Mouse (Mus musculus): Measurements from ENCODE around the gene Pagr1a. TPM values are rescaled to one million over a fixed set of nuclear protein-coding genes. Genes with fewer than 3 reads are reported as not detected.
A peak's percentile ranks its signal among the peaks of the same experiment; 100 is the strongest.

Pagr1a gene
- polyA plus RNA-seq, 1 experiment from 2014 or later = 20.7 TPM

DNA sequence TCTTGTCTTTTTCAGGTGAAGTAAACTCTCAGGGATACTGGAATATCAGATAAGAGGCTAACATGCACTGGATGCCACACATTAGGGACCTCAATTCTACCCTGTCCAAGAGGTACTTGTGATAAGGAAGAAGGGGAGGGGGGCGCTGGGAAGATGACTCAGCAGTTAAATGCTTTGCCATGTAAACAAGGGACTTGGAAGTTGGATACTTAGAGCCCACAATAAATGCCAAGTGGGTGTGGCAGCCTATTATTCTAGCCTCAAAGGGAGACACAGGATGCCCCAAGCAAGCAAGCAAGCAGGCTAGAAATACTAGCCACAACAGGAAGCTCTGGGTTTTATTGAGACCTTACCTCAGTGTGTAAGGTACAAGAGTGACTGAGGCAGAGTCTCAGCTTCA, 14.1 kb upstream of the Pagr1a start:
- H3K9ac ChIP-seq (replicated peaks; ENCODE audit: low read depth) = no peak overlapping the region
- WGBS = 56% methylated on average over 1 of the region's 1 CpGs

DNA sequence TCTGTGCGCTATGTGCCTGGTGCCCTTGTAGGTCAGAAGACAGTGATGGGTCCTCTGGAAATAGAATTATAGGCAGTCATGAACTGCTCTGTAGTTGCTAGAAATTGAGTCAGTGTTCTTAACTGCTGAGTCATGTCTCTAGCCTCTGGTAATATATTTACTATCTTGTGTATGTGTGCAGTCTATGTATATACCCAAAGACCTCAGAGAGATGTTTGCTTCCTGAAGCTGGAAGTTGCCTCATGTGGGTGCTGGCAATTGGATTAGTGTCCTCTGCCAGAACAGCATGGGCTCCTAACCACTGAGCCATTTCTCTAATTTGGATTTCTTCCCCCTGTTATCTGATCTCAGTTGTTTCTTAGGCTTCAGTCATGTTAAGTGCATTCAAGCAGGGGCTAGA, 13.0 kb upstream of the Pagr1a start:
- Histone ChIP-seq H3K9ac (replicated peaks; ENCODE audit: low read depth) (no peak overlapping the region), H3K27me3 (replicated peaks; ENCODE audit: insufficient read depth, low read length) (no peaks in the 10 kb centered on the region), H3K4me3 (ENCODE audit: low read depth, low read length) (no peak overlapping the region), H3K36me3 (ENCODE audit: insufficient read depth, low read length) (peaks cover 4% of the 10 kb centered on the region; the same call in 1 of the 2 replicates), H3K9me3 (ENCODE audit: low read length) (no peaks in the 10 kb centered on the region), H3K4me2 (replicated peaks; ENCODE audit: low read depth, low read length) (no peak overlapping the region), H3K27ac (ENCODE audit: low read length) (no peak overlapping the region), H3K4me1 (ENCODE audit: insufficient read depth, low read depth, low read length) (no peaks in the 10 kb centered on the region)
- DNase-seq (ENCODE audit: low spot score) = no peak
- no peak for TF ChIP-seq CTCF (IDR thresholded peaks at IDR 0.05)
- TF ChIP-seq EP300 (IDR thresholded peaks at IDR 0.05) = no peak
- no peak for ATAC-seq
- WGBS = 97% methylated on average over 1 of the region's 1 CpGs

More for the DNA sequence above, 14.1 kb upstream of the Pagr1a start:
- Histone ChIP-seq H3K4me1 (ENCODE audit: insufficient read depth, low read depth, low read length) (no peaks in the 10 kb centered on the region), H3K27me3 (replicated peaks; ENCODE audit: insufficient read depth, low read length) (no peaks in the 10 kb centered on the region), H3K36me3 (ENCODE audit: insufficient read depth, low read length) (peaks cover 4% of the 10 kb centered on the region; the same call in 1 of the 2 replicates), H3K4me3 (ENCODE audit: low read depth, low read length) (no peak overlapping the region), H3K9me3 (ENCODE audit: low read length) (no peaks in the 10 kb centered on the region), H3K4me2 (replicated peaks; ENCODE audit: low read depth, low read length) (no peak overlapping the region), H3K27ac (ENCODE audit: low read length) (no peak overlapping the region)
- DNase-seq (ENCODE audit: low spot score) (no peak), ATAC-seq (no peak)
- TF ChIP-seq EP300 (IDR thresholded peaks at IDR 0.05) (no peak), CTCF (IDR thresholded peaks at IDR 0.05) (no peak)

DNA sequence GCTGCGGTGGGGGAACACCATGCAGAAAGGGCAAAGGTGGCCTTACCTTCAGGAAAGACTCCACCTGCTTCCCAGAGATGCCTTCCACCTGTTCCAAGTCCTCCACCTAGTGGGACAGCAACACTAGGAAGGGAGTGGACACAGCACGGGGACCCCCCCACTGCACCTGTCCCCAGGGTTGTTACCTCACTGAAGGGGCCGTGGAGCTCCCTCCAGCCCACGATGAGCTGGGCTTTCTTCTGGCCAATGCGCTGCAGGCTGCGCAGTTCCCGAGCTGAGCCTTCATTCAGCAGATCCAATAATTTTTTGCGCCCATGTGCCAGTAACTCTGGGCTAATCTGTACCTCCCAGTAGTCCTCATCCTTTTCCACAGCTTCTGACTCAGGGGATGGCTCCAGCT, 10.7 kb upstream of the Pagr1a start:
- TF ChIP-seq CTCF (IDR thresholded peaks at IDR 0.05) (peak; percentile 13; the same call in 1 of the 2 replicates), EP300 (IDR thresholded peaks at IDR 0.05) (no peak)
- H3K36me3 ChIP-seq (ENCODE audit: insufficient read depth, low read length) = peaks cover 2% of the 10 kb centered on the region; the same call in 1 of the 2 replicates

DNA sequence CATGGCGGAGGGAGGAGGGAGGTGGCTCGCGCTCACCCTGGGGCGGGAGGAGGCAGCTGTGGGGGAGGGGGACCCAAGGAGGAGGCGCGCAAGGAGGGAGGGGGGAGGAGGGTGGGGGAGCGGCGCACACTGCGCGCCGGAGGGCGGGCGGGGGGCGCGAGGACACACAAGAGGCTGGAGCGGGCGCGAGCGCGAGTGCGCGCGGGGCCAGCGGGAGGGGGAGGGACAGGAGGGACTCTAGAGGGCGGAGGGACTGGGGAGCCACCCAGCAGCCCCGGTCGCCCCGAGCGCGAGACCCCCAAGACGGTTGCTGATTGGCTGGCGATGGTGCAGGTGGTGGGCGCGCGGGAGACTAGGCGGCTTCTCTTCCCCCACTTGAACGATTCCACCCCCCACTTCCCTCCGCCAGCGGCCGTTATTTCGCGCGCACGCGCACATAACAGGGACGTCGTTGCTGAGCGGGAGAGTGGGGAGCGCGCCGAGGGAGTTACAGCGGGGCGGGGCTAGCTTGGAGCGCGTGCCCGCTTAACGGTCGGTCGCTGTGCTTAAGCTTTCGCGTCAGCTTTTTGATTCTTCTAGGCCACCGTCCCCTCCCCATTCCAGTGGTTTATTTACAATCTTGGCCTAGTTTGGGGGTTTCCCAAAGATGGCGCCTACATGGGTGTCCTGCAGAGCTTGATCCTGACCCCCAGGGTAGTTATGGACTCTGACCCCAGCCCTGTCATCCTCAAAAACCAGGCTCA, 10.0 kb upstream of the Pagr1a start, which contains the start of gene Maz:
TSS of gene Maz (minus strand) at position 54 of the 743 bp plus-strand sequence.
- H3K4me1 ChIP-seq (ENCODE audit: insufficient read depth, low read depth, low read length) = peaks cover 17% of the 10 kb centered on the region; the same call in 1 of the 2 replicates
- peak within 1 kb of the TSS; percentile 79 for H3K9ac ChIP-seq (replicated peaks; ENCODE audit: low read depth)
- no peaks in the 10 kb centered on the region for H3K27me3 ChIP-seq (replicated peaks; ENCODE audit: insufficient read depth, low read length)
- H3K9me3 ChIP-seq (ENCODE audit: low read length) = no peaks in the 10 kb centered on the region
- under 1% methylated on average over 25 of the region's 63 CpGs for WGBS
- peak; percentile 90 for TF ChIP-seq EP300 (IDR thresholded peaks at IDR 0.05)
- no peak for TF ChIP-seq CTCF (IDR thresholded peaks at IDR 0.05)
- peak within 1 kb of the TSS; percentile 96 for H3K27ac ChIP-seq (ENCODE audit: low read length)
- peak; percentile 85 for ATAC-seq
- peak within 1 kb of the TSS; percentile 92 for H3K4me3 ChIP-seq (ENCODE audit: low read depth, low read length)
- H3K4me2 ChIP-seq (replicated peaks; ENCODE audit: low read depth, low read length) = peak within 1 kb of the TSS; percentile 94
- H3K36me3 ChIP-seq (ENCODE audit: insufficient read depth, low read length) = no peaks in the 10 kb centered on the region; the same call in 1 of the 2 replicates
- DNase-seq (ENCODE audit: low spot score) = peak; percentile 99

More for the DNA sequence above, 10.7 kb upstream of the Pagr1a start:
- DNase-seq (ENCODE audit: low spot score) (peak; percentile 21), ATAC-seq (no peak)
- Histone ChIP-seq H3K9ac (replicated peaks; ENCODE audit: low read depth) (peak overlapping the region; percentile 37), H3K4me3 (ENCODE audit: low read depth, low read length) (peak overlapping the region; percentile 92), H3K27ac (ENCODE audit: low read length) (peak overlapping the region; percentile 96), H3K9me3 (ENCODE audit: low read length) (no peaks in the 10 kb centered on the region), H3K27me3 (replicated peaks; ENCODE audit: insufficient read depth, low read length) (no peaks in the 10 kb centered on the region), H3K4me2 (replicated peaks; ENCODE audit: low read depth, low read length) (peak overlapping the region; percentile 67), H3K4me1 (ENCODE audit: insufficient read depth, low read depth, low read length) (peaks cover 17% of the 10 kb centered on the region; the same call in 1 of the 2 replicates)
- WGBS = 51% methylated on average over 8 of the region's 8 CpGs

DNA sequence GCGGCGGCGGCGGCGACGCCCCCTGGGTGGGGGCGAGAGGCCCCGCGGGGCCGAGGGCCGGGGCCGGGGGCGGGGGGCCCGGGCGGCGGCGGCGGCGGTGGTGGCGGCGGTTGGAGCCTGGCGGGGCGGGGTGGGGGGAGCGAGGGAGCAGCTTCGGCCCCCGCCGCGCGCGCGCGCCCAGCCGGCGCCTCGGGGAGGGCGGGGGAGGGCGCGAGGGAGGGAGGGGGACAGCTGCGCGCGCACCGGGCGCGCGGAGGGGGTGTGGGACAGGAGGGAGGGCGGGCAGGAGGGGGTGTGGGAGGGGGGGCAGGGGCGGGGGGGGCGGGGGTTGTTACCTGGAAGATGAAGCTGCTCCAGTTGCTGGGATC, 9.4 kb upstream of the Pagr1a start:
- no CpG with 5 or more reads among the region's 48 CpGs for WGBS
- Histone ChIP-seq H3K27me3 (replicated peaks; ENCODE audit: insufficient read depth, low read length) (no peaks in the 10 kb centered on the region), H3K4me1 (ENCODE audit: insufficient read depth, low read depth, low read length) (peaks cover 17% of the 10 kb centered on the region; the same call in 1 of the 2 replicates), H3K36me3 (ENCODE audit: insufficient read depth, low read length) (no peaks in the 10 kb centered on the region; the same call in 1 of the 2 replicates), H3K4me2 (replicated peaks; ENCODE audit: low read depth, low read length) (peak overlapping the region; percentile 94), H3K27ac (ENCODE audit: low read length) (peak overlapping the region; percentile 96), H3K9ac (replicated peaks; ENCODE audit: low read depth) (peak overlapping the region; percentile 79), H3K9me3 (ENCODE audit: low read length) (no peaks in the 10 kb centered on the region), H3K4me3 (ENCODE audit: low read depth, low read length) (peak overlapping the region; percentile 92)
- no peak for DNase-seq (ENCODE audit: low spot score)
- ATAC-seq = peak; percentile 25
- TF ChIP-seq EP300 (IDR thresholded peaks at IDR 0.05) (no peak), CTCF (IDR thresholded peaks at IDR 0.05) (no peak)

DNA sequence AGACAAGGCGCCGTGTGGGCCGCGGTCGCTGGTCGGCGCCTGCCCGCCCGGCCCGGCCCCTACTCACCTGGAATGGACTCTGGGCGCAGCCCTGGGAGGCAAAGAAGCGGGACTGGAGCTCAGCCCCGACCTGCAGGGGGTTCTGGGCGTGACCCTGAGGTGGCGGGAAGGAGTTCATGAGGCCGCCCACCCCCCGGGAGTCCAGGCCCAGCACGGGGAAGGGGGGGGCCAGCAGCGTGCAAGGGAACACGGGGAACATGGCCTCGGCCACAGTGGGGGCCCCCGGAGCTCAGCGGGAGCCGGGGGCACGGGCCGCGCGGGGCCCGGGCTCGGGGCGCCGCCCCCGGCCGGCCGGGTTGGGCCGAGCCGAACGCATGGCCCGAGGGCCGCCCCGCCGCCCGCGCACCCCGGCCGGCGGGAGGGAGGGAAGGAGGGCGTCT, 9.0 kb upstream of the Pagr1a start:
- DNase-seq (ENCODE audit: low spot score) = peak; percentile 76
- H3K4me1 ChIP-seq (ENCODE audit: insufficient read depth, low read depth, low read length) = peaks cover 22% of the 10 kb centered on the region; the same call in 1 of the 2 replicates
- TF ChIP-seq CTCF (IDR thresholded peaks at IDR 0.05) (0 out of 2 replicates have a peak, but pooled peaks have one; percentile 9), EP300 (IDR thresholded peaks at IDR 0.05) (no peak)
- H3K9ac ChIP-seq (replicated peaks; ENCODE audit: low read depth) = peak overlapping the region; percentile 79
- peak overlapping the region; percentile 92 for H3K4me3 ChIP-seq (ENCODE audit: low read depth, low read length)
- 2% methylated on average over 11 of the region's 48 CpGs for WGBS
- ATAC-seq = peak; percentile 8
- H3K9me3 ChIP-seq (ENCODE audit: low read length) = no peaks in the 10 kb centered on the region
- H3K4me2 ChIP-seq (replicated peaks; ENCODE audit: low read depth, low read length) = peak overlapping the region; percentile 94
- no peaks in the 10 kb centered on the region; the same call in 1 of the 2 replicates for H3K36me3 ChIP-seq (ENCODE audit: insufficient read depth, low read length)
- no peaks in the 10 kb centered on the region for H3K27me3 ChIP-seq (replicated peaks; ENCODE audit: insufficient read depth, low read length)
- H3K27ac ChIP-seq (ENCODE audit: low read length) = peak overlapping the region; percentile 96
